23 mouse cellular contexts compared by ENCODE assay signal in the genomic region with DNA sequence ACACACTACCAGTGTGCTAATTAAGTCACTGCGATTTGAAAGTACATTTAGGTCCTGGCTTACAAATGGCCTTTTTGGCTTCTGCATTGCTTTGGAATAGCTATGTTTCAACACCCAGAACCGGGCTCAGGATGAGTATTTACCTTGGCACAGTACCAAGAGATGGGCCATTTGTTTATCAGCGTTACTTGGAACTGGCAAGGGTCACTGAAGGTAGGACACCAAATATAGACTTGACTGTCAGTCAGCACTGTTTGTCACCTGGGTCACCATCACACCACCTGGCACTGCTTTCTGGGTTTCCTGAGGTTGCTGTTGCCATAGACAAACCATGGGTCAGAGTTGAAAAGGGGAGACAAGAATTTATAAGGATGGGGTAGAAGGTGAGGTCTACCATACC. TPM values are rescaled to one million over a fixed set of nuclear protein-coding genes. Genes with fewer than 3 reads are reported as not detected.
DNase-seq lines count a peak whose midpoint lies in the region; ATAC-seq and TF ChIP-seq lines count a peak whose summit lies in the region.
"Had no signal": no experiment of that assay in that cellular context is flagged by ENCODE, and none has a peak within 500 bp of the region (broad histone marks: within the 10 kb centered on the region; RNA-seq: fewer than 3 reads in every experiment).

No protein-coding gene starts in this region.

- WGBS in heart, embryonic 10.5 days, result 44% methylated on average over 3 of the region's 3 CpGs
- WGBS in heart, postnatal 0 days, result 13% methylated on average over 3 of the region's 3 CpGs

- no peak overlapping the region for H3K4me3 ChIP-seq in heart, embryonic 10.5 days
- H3K4me3 ChIP-seq in heart, postnatal 0 days (ENCODE audit: low read depth, low read length), result no peak overlapping the region
- H3K4me3 ChIP-seq: neural tube, embryonic 13.5 days had no signal

- no peak for TF ChIP-seq CTCF in heart, postnatal 0 days (IDR thresholded peaks at IDR 0.05; ENCODE audit: low read depth)

- peaks cover 60% of the 10 kb centered on the region for H3K4me1 ChIP-seq in heart, embryonic 10.5 days
- peaks cover 24% of the 10 kb centered on the region for H3K4me1 ChIP-seq in heart, postnatal 0 days (ENCODE audit: control insufficient read depth, insufficient read depth)
- H3K4me1 ChIP-seq: neural tube, embryonic 13.5 days had no signal

- H3K27ac ChIP-seq in heart, embryonic 10.5 days, result peak overlapping the region; percentile 42; the same call in 1 of the 2 replicates
- peak overlapping the region; percentile 94 for H3K27ac ChIP-seq in heart, postnatal 0 days (ENCODE audit: low read depth)
- H3K27ac ChIP-seq: hindbrain, embryonic 14.5 days; liver, embryonic 14.5 days; neural tube, embryonic 13.5 days had no signal

- no peak overlapping the region for H3K9ac ChIP-seq in heart, postnatal 0 days (replicated peaks; ENCODE audit: low read depth, low read length)
- H3K9ac ChIP-seq: hindbrain, embryonic 14.5 days; liver, embryonic 14.5 days; neural tube, embryonic 13.5 days had no signal

- H3K36me3 ChIP-seq in heart, embryonic 10.5 days, result peaks cover 24% of the 10 kb centered on the region
- H3K36me3 ChIP-seq in heart, postnatal 0 days (replicated peaks; ENCODE audit: control insufficient read depth, insufficient read depth, low read length), result peaks cover 19% of the 10 kb centered on the region
- H3K36me3 ChIP-seq: G1E; neural tube, embryonic 13.5 days had no signal

- peak; percentile 64 for TF ChIP-seq EP300 in heart, postnatal 0 days (IDR thresholded peaks at IDR 0.05; ENCODE audit: low read depth)

- peak; percentile 20 for DNase-seq in adrenal gland, adult 8-10 months
- DNase-seq in adrenal gland, postnatal 4 days (ENCODE audit: low spot score in 2 of 2), result no peak
- DNase-seq in gonadal fat pad, adult 2 months (ENCODE audit: low read depth), result peak; percentile 10
- DNase-seq in heart, embryonic 10.5 days (ENCODE audit: low spot score), result no peak
- DNase-seq in heart, postnatal 0 days (ENCODE audit: low spot score), result no peak
- no peak for DNase-seq in left cerebral cortex, adult 9 months (ENCODE audit: low spot score in 2 of 2)
- DNase-seq: cerebellum, adult 11 months; embryo, embryonic 11 days; kidney, adult 8-10 months; kidney, postnatal 36 days; midbrain, embryonic 14.5 days; right cerebral cortex, adult 18-20 months; thymus, postnatal 25 days had no signal

- no peaks in the 10 kb centered on the region for H3K27me3 ChIP-seq in heart, embryonic 10.5 days (ENCODE audit: insufficient read depth, poor library complexity, severe bottlenecking)
- no peaks in the 10 kb centered on the region for H3K27me3 ChIP-seq in heart, postnatal 0 days (ENCODE audit: control insufficient read depth, insufficient read depth, low read length)

- peak overlapping the region; percentile 72 for H3K4me2 ChIP-seq in heart, postnatal 0 days (ENCODE audit: low read depth, low read length)
- H3K4me2 ChIP-seq: hindbrain, embryonic 14.5 days; neural tube, embryonic 13.5 days had no signal

- no peaks in the 10 kb centered on the region for H3K9me3 ChIP-seq in heart, embryonic 10.5 days
- no peaks in the 10 kb centered on the region for H3K9me3 ChIP-seq in heart, postnatal 0 days (replicated peaks; ENCODE audit: control insufficient read depth, low read length)
- H3K9me3 ChIP-seq: G1E; neural tube, embryonic 13.5 days had no signal

- no peak for ATAC-seq in heart, postnatal 0 days (ENCODE audit: insufficient read depth, low read depth)
- ATAC-seq in erythroblast, adult 5-6 weeks (replicated peaks; ENCODE audit: low FRiP score, poor library complexity, severe bottlenecking), result no peak
- ATAC-seq: forebrain, embryonic 16.5 days; lung, postnatal 0 days had no signal

RNA-seq across cellular contexts. Expression of a gene that starts 5.5 kb away (rescaled TPM):
- not detected for total RNA-seq in adrenal gland, adult 8-10 months (2022)
- 10 to 100 TPM in 1 of 2 experiments, 1 to 10 TPM in 1; 1.7 to 17.0 TPM for total RNA-seq in adrenal gland, postnatal 4 days (2021)
- polyA plus RNA-seq in gonadal fat pad, adult 2 months (2012; rRNA removed), result 0.22 TPM in 1 of 2 replicates, not detected in the other
- 905 and 1,263 TPM in 2 replicates for polyA plus RNA-seq in heart, embryonic 10.5 days (2016; fragmentation: Nextera tagmentation; extraction: Ambion mirVana)
- 1,353 and 1,464 TPM in 2 replicates for total RNA-seq in heart, postnatal 0 days (2014; rRNA removed; ENCODE audit: low replicate concordance)
- 1,907 and 1,928 TPM in 2 replicates for polyA plus RNA-seq in heart, postnatal 0 days (2015; fragmentation: Nextera tagmentation; extraction: Ambion mirVana)
- 6.7 and 11.0 TPM in 2 replicates for total RNA-seq in erythroblast, adult 5-6 weeks (2015; ENCODE audit: low replicate concordance)
- total RNA-seq in erythroblast, adult 5-6 weeks (2017; ENCODE audit: low replicate concordance), result 3.0 TPM in 1 of 2 replicates, not detected in the other
- total RNA-seq: G1E; left cerebral cortex, adult 18-20 months had no signal
- polyA plus RNA-seq: forebrain, embryonic 16.5 days; G1E; hindbrain, embryonic 14.5 days; intestine, embryonic 14.5 days; small intestine, adult 2 months had no signal

RNA-seq across cellular contexts. Expression of a gene that starts 39.0 kb away (rescaled TPM):
- total RNA-seq in adrenal gland, adult 8-10 months (2022), result 1 to 10 TPM in 3 of 4 experiments, under 1 TPM in 1; 0.17 to 1.5 (median 1.3) TPM
- total RNA-seq in adrenal gland, postnatal 4 days (2021), result 10 to 100 TPM; 15.5 to 18.8 TPM
- polyA plus RNA-seq in gonadal fat pad, adult 2 months (2012; rRNA removed), result 0.43 and 0.44 TPM in 2 replicates
- polyA plus RNA-seq in heart, embryonic 10.5 days (2016; fragmentation: Nextera tagmentation; extraction: Ambion mirVana), result 21.9 and 25.4 TPM in 2 replicates
- 5.8 and 5.9 TPM in 2 replicates for total RNA-seq in heart, postnatal 0 days (2014; rRNA removed; ENCODE audit: low replicate concordance)
- polyA plus RNA-seq in heart, postnatal 0 days (2015; fragmentation: Nextera tagmentation; extraction: Ambion mirVana), result 3.0 and 3.5 TPM in 2 replicates
- total RNA-seq in erythroblast, adult 5-6 weeks (2015; ENCODE audit: low replicate concordance), result 71.3 and 75.9 TPM in 2 replicates
- 68.2 and 121 TPM in 2 replicates for total RNA-seq in erythroblast, adult 5-6 weeks (2017; ENCODE audit: low replicate concordance)

RNA-seq across cellular contexts. Expression of a gene that starts 53.5 kb away (rescaled TPM):
- total RNA-seq in adrenal gland, adult 8-10 months (2022), result 10 to 100 TPM; 10.2 to 11.6 (median 11.0) TPM
- 10 to 100 TPM; 14.6 to 14.7 TPM for total RNA-seq in adrenal gland, postnatal 4 days (2021)
- 10.4 and 10.9 TPM in 2 replicates for polyA plus RNA-seq in gonadal fat pad, adult 2 months (2012; rRNA removed)
- polyA plus RNA-seq in heart, embryonic 10.5 days (2016; fragmentation: Nextera tagmentation; extraction: Ambion mirVana), result 34.8 and 37.7 TPM in 2 replicates
- total RNA-seq in heart, postnatal 0 days (2014; rRNA removed; ENCODE audit: low replicate concordance), result 51.6 and 58.5 TPM in 2 replicates
- polyA plus RNA-seq in heart, postnatal 0 days (2015; fragmentation: Nextera tagmentation; extraction: Ambion mirVana), result 26.9 and 29.5 TPM in 2 replicates
- total RNA-seq in erythroblast, adult 5-6 weeks (2015; ENCODE audit: low replicate concordance), result 11.7 and 21.1 TPM in 2 replicates
- total RNA-seq in erythroblast, adult 5-6 weeks (2017; ENCODE audit: low replicate concordance), result 6.0 and 10.0 TPM in 2 replicates

Comparison
In these comparisons a context has a peak if more than half of its experiments do, and no peak if none do; other contexts are left out.
1. DNase-seq: peak in adrenal gland, adult 8-10 months (single experiment) and gonadal fat pad, adult 2 months (single experiment); none in adrenal gland, postnatal 4 days (0 of 2), heart, embryonic 10.5 days (single experiment), heart, postnatal 0 days (single experiment) and left cerebral cortex, adult 9 months (0 of 2).
2. RNA of a gene that starts 5.5 kb away (total RNA-seq): 1,353 to 1,464 TPM in heart, postnatal 0 days; 1.7 to 17.0 TPM in adrenal gland, postnatal 4 days, 3.0 to 11.0 TPM in erythroblast, adult 5-6 weeks and not detected in adrenal gland, adult 8-10 months; every median in the first group is over 10 times any median in the second.